Mouse (Mus musculus) kidney, postnatal 14 days (tissue): Measurements from ENCODE around the gene 4930503B20Rik.

Source experiments
- DNase-seq: peaks from one replicate; pipeline ENCODE4 v3.0.0; 2022; ENCODE audit warnings: mixed read lengths

Gene 4930503B20Rik

DNA sequence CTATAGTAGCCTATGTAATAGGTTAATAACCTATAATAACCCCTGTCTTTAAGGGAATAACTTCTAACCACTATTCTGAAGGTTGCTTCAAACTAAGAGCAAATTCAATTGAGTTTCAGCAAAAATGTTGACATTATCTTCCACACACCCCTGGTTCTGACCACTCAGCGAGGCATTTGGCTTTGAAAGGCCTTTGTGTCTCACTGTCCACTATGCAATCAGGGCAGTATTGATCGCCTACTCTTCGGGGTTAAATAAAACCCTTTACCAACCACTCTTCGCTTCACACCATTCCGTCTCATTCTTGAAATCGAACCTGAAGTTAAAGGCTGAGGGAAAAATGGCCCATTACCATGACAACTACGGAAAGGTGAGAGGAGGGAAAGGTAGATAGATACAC is 54.3 kb downstream of the 4930503B20Rik start:
- DNase-seq = no peak

DNA sequence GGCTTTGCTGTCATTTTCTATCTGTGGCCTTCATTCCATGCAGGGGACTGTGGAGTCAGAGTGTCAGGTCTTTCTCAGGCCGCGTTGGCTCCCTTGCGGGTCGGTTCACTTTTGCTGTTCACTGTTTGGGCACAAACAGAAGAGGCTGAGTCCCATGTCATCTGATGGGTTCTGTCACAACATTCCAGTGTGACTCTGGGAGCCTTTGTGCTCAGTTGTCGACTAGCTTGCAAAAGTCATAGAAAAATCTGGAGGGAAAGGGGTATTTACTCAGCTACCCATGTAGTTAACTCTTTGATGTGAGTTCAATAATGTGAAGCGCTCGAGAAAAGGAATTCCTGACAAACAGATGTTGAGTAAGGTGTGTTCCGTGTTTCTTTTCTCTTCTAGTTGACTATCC is 54.7 kb downstream of the 4930503B20Rik start:
- no peak for DNase-seq

DNA sequence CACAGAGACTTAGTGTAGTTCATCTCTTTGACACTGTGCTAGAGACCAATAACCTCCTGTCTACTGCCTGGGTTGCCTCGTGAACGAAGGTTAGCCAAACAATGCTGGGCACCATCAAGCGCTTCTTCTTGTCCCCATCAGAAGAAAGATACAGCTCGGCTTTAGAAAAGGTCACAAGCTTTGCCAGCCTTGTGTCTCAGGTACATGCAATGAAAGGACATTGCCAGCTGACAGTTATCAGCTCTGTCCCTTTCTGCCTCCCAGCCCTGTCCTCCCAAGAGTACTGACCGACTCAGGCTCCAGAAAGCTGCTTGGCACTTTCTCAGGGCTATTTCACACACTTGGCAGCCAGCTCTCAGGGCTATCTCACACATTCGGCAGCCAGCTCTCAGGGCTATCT is 55.7 kb downstream of the 4930503B20Rik start:
- DNase-seq = no peak
